Mouse (Mus musculus) CH12.LX (cell line): ENCODE measurements around the gene Mroh2a. TPM values are rescaled to one million over a fixed set of nuclear protein-coding genes. Genes with fewer than 3 reads are reported as not detected.

ENCODE experiments used
- DNase-seq: peaks from one replicate; pipeline ENCODE4 v3.0.0-alpha.2; 2013; ENCODE audit errors: extremely low read depth
- H3K27ac ChIP-seq: 2 replicates; pipeline ENCODE4 v1.5.1; 2012; ENCODE audit warnings: low read depth, mild to moderate bottlenecking, control low read depth, moderate library complexity; ENCODE audit not compliant: insufficient read depth
- H3K27me3 ChIP-seq: replicated peaks from 2 replicates; pipeline ENCODE3; 2012; ENCODE audit warnings: inconsistent platforms
- H3K36me3 ChIP-seq, 2 experiments: replicated peaks in 1 of 2; 2 replicates each; pipeline versions ENCODE3 to v1.6.1; 2012; ENCODE audit warnings: inconsistent platforms in 1 of 2, low read length in 1 of 2, mild to moderate bottlenecking in 1 of 2, mixed read lengths in 1 of 2, moderate library complexity in 1 of 2; ENCODE audit not compliant: control insufficient read depth in 1 of 2, insufficient read depth in 1 of 2
- H3K4me1 ChIP-seq, 2 experiments: 2 replicates each; pipeline ENCODE4 v1.6.1; 2012; ENCODE audit warnings: inconsistent platforms in 1 of 2, moderate library complexity in 1 of 2; ENCODE audit not compliant: insufficient read depth in 2 of 2, control insufficient read depth in 1 of 2
- H3K4me2 ChIP-seq: 2 replicates; pipeline ENCODE4 v1.6.1; 2012; ENCODE audit warnings: low read depth, mild to moderate bottlenecking, control low read depth; ENCODE audit not compliant: poor library complexity, insufficient read depth, severe bottlenecking
- H3K4me3 ChIP-seq, 3 experiments: fragments of 150-350 bp in 1 of 3; sonication (generic) in 1 of 3; replicated peaks in 1 of 3; 2 replicates each; pipeline versions ENCODE3 to v1.5.1; 2011 to 2012; ENCODE audit warnings: low read depth in 2 of 3, low read length in 2 of 3, mild to moderate bottlenecking in 2 of 3, moderate library complexity in 2 of 3, control low read depth in 1 of 3, improper control_type of control experiment in 1 of 3, inconsistent platforms in 1 of 3, mixed read lengths in 1 of 3; ENCODE audit not compliant: poor library complexity in 1 of 3
- H3K79me2 ChIP-seq: replicated peaks from 2 replicates; pipeline ENCODE4 v1.6.1; 2012; ENCODE audit warnings: mild to moderate bottlenecking, moderate library complexity; ENCODE audit not compliant: control insufficient read depth, poor library complexity, insufficient read depth, severe bottlenecking; ENCODE audit errors: extremely low read depth
- H3K9ac ChIP-seq: 2 replicates; pipeline ENCODE4 v1.6.1; 2012; ENCODE audit warnings: low read depth, mild to moderate bottlenecking, control low read depth, moderate library complexity; ENCODE audit not compliant: insufficient read depth
- H3K9me3 ChIP-seq: replicated peaks from 2 replicates; pipeline ENCODE3; 2012; ENCODE audit warnings: low read length, inconsistent platforms, mixed read lengths
- BHLHE40 ChIP-seq: IDR thresholded peaks from 2 replicates; pipeline ENCODE4 v1.6.1; 2011; ENCODE audit warnings: mild to moderate bottlenecking, low read depth, low read length, improper control_type of control experiment
- ELF1 ChIP-seq: IDR thresholded peaks from 2 replicates; pipeline ENCODE4 v1.6.1; 2014; ENCODE audit warnings: low read depth, mild to moderate bottlenecking, inconsistent platforms, low read length, improper control_type of control experiment
- ETS1 ChIP-seq: conservative IDR thresholded peaks from 2 replicates; pipeline ENCODE4 v1.6.1; 2012; ENCODE audit warnings: low read depth, mild to moderate bottlenecking, inconsistent platforms, low read length, improper control_type of control experiment, moderate library complexity
- HCFC1 ChIP-seq: IDR thresholded peaks from 2 replicates; pipeline ENCODE4 v1.6.1; 2012; ENCODE audit warnings: low read depth, mild to moderate bottlenecking, inconsistent platforms, low read length, improper control_type of control experiment
- JUND ChIP-seq: conservative IDR thresholded peaks from 2 replicates; pipeline ENCODE4 v1.6.1; 2011; ENCODE audit warnings: low read depth, low read length, improper control_type of control experiment
- KAT2A ChIP-seq: IDR thresholded peaks from 2 replicates; pipeline ENCODE4 v1.6.1; 2012; ENCODE audit warnings: low read length, improper control_type of control experiment, inconsistent platforms; ENCODE audit not compliant: insufficient replicate concordance
- MAFK ChIP-seq: IDR thresholded peaks from 2 replicates; pipeline ENCODE4 v1.6.1; 2011; ENCODE audit warnings: low read length, improper control_type of control experiment; ENCODE audit not compliant: insufficient replicate concordance
- MAX ChIP-seq: IDR thresholded peaks from 2 replicates; pipeline ENCODE4 v1.6.1; 2011; ENCODE audit warnings: low read length, improper control_type of control experiment
- MEF2A ChIP-seq: IDR thresholded peaks from 2 replicates; pipeline ENCODE4 v1.6.1; 2014; ENCODE audit warnings: low read depth, mild to moderate bottlenecking, inconsistent platforms, low read length, improper control_type of control experiment, borderline replicate concordance
- MYC ChIP-seq: IDR thresholded peaks from 2 replicates; pipeline ENCODE4 v1.6.1; 2011; ENCODE audit warnings: low read depth, mild to moderate bottlenecking, improper control_type of control experiment, low read length
- NELFE ChIP-seq: IDR thresholded peaks from 2 replicates; pipeline ENCODE4 v1.6.1; 2011; ENCODE audit warnings: low read depth, low read length, improper control_type of control experiment
- NRF1 ChIP-seq: IDR thresholded peaks from 2 replicates; pipeline ENCODE4 v1.6.1; 2014; ENCODE audit warnings: low read depth, mild to moderate bottlenecking, inconsistent platforms, low read length, improper control_type of control experiment, moderate library complexity
- POLR2AphosphoS2 ChIP-seq: IDR thresholded peaks from 2 replicates; pipeline ENCODE4 v1.6.1; 2011; ENCODE audit warnings: low read depth, low read length, improper control_type of control experiment
- SIN3A ChIP-seq: IDR thresholded peaks from 2 replicates; pipeline ENCODE4 v1.6.1; 2012; ENCODE audit warnings: low read length, improper control_type of control experiment, inconsistent platforms
- TCF12 ChIP-seq: IDR thresholded peaks from 2 replicates; pipeline ENCODE4 v1.6.1; 2014; ENCODE audit warnings: low read depth, mild to moderate bottlenecking, inconsistent platforms, low read length, improper control_type of control experiment
- UBTF ChIP-seq: IDR thresholded peaks from 2 replicates; pipeline ENCODE4 v1.6.1; 2012; ENCODE audit warnings: low read depth, mild to moderate bottlenecking, inconsistent platforms, low read length, improper control_type of control experiment, moderate library complexity
- USF1 ChIP-seq: IDR thresholded peaks from 2 replicates; pipeline ENCODE4 v1.6.1; 2014; ENCODE audit warnings: low read depth, mild to moderate bottlenecking, inconsistent platforms, low read length, improper control_type of control experiment
- USF2 ChIP-seq: conservative IDR thresholded peaks from 2 replicates; pipeline ENCODE4 v1.6.1; 2011; ENCODE audit warnings: low read depth, low read length, improper control_type of control experiment
- ZMIZ1 ChIP-seq: IDR thresholded peaks from 2 replicates; pipeline ENCODE4 v1.6.1; 2012; ENCODE audit warnings: low read depth, mild to moderate bottlenecking, inconsistent platforms, low read length, improper control_type of control experiment
- dilution Hi-C: fragments of 300-500 bp; cut with MboI; formaldehyde crosslinking; loops from 2 replicates; pipeline ENCODE4 v1.14.3; 2020; ENCODE audit warnings: low sequenced_read_pairs; ENCODE audit not compliant: extremely low pct_unique_long_range_greater_than_20kb, extremely low pct_ligation_motif_present
- in situ Hi-C: fragments of 300-500 bp; cut with MboI; formaldehyde crosslinking; loops from 3 replicates; pipeline ENCODE4 v1.14.3; 2019; ENCODE audit warnings: low sequenced_read_pairs, low pct_ligation_motif_present, low pct_unique_long_range_greater_than_20kb, mixed read lengths
- polyA plus RNA-seq: library from polyadenylated mRNA; unstranded; fragments of >175 nt; gene quantifications from 2 replicates; pipeline ENCODE4 v1.2.1, GENCODE M21; 2012; ENCODE audit warnings: low read depth; ENCODE audit not compliant: insufficient read length
- total RNA-seq, 2 experiments: library from RNA; depleted of rRNA; stranded (reverse); fragments of 300-350 nt in 1 of 2; fragments of >200 nt in 1 of 2; gene quantifications; 2 replicates each; pipeline ENCODE4 v1.2.3; 2012 to 2014

Gene Mroh2a
- total and polyA plus RNA-seq, 3 experiments, result 0.17 to 1.0 TPM; not detected in 1

GRCm38 (mm10) chr1:88250023-88250422 is 23.2 kb downstream of the Mroh2a start:
- H3K4me3 ChIP-seq, result no peak overlapping the region
- no peak overlapping the region for H3K9ac ChIP-seq
- dilution Hi-C loops (no loop called here), in situ Hi-C loops (no loop called here)
- peaks cover 15% of the 10 kb centered on the region for H3K27me3 ChIP-seq
- H3K9me3 ChIP-seq, result peaks cover 75% of the 10 kb centered on the region
- H3K4me1 ChIP-seq, result no peaks in the 10 kb centered on the region
- no peak overlapping the region for H3K27ac ChIP-seq
- DNase-seq, result no peak
- no peak for TF ChIP-seq JUND
- no peak for TF ChIP-seq KAT2A
- TF ChIP-seq SIN3A, result no peak
- H3K4me2 ChIP-seq, result no peak overlapping the region
- no peaks in the 10 kb centered on the region for H3K79me2 ChIP-seq
- H3K36me3 ChIP-seq, result no peaks in the 10 kb centered on the region

DNA sequence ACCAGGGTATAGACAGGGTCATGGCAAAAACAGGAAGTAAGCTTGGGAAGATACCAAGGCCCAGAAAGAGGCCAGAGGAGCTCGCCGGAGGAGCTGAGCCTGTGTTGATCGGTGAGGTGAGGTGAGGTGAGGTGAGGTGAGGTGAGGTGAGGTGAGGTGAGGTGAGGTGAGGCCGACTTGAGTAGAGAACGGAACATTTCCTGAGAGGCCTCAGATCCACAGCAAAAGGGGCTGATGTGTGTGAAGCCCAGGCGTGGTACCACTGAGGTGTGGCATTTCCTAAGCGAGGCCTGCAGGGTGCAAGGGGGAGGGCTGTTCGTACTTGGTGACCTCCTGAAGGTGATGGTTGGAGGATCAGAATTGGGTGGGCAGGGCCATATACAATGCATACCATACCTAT is 26.3 kb downstream of the Mroh2a start:
- Histone ChIP-seq H3K9me3 (peaks cover 78% of the 10 kb centered on the region), H3K4me2 (no peak overlapping the region), H3K36me3 (no peaks in the 10 kb centered on the region), H3K4me1 (no peaks in the 10 kb centered on the region), H3K27me3 (peaks cover 13% of the 10 kb centered on the region), H3K27ac (no peak overlapping the region), H3K79me2 (no peaks in the 10 kb centered on the region), H3K4me3 (no peak overlapping the region), H3K9ac (no peak overlapping the region)
- dilution Hi-C loops, result no loop called here
- no peak for DNase-seq
- in situ Hi-C loops, result no loop called here
- TF ChIP-seq MAX, result no peak
- TF ChIP-seq HCFC1, result no peak
- TF ChIP-seq POLR2AphosphoS2, result no peak
- TF ChIP-seq ELF1, result no peak
- TF ChIP-seq NELFE, result no peak
- TF ChIP-seq MAFK, result no peak
- TF ChIP-seq ZMIZ1, result no peak
- TF ChIP-seq MEF2A, result no peak
- no peak for TF ChIP-seq NRF1
- TF ChIP-seq USF1, result no peak
- no peak for TF ChIP-seq MYC
- no peak for TF ChIP-seq USF2
- no peak for TF ChIP-seq UBTF
- no peak for TF ChIP-seq JUND
- TF ChIP-seq ETS1, result no peak
- no peak for TF ChIP-seq SIN3A
- no peak for TF ChIP-seq BHLHE40
- TF ChIP-seq TCF12, result no peak
